Mouse (Mus musculus): ENCODE data around the gene Fbxo21.

The Fbxo21 gene

GRCm38 (mm10) chr5:118027101-118027697 lies 50.7 kb downstream of the Fbxo21 start:
- no peak for DNase-seq

DNA sequence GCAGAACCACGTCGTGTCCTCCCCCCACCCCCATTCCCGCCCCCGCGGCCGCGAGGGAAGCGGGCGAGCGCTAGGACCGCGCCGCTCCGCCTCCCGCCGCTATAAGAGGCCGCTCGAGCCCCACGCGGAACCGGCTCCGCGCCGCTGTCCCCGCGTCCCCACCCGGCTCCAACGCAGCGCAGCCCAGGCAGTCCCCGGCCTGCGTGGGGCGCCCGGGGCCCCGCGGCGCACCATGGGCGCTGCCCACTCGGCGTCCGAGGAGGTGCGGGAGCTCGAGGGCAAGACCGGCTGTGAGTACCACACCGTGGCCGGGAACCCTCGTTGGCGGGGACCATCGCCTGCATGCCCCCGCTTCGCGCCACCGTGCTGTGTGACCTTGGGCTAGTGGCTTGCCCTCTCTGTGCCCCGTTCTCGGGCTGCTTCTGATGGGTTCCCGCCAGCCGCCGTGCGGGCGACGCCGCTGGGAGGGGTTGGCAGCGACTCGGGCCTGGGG lies 51.2 kb downstream of the Fbxo21 start, which contains the start of gene Tesc:
Tesc (plus strand) TSS at position 46 of the 493 bp plus-strand sequence.
- peak; percentile 34 for DNase-seq

- DNase-seq, result peak; percentile 42
These were observed 51.9 kb downstream of the Fbxo21 start for GRCm38 (mm10) chr5:118028191-118029034.

DNA sequence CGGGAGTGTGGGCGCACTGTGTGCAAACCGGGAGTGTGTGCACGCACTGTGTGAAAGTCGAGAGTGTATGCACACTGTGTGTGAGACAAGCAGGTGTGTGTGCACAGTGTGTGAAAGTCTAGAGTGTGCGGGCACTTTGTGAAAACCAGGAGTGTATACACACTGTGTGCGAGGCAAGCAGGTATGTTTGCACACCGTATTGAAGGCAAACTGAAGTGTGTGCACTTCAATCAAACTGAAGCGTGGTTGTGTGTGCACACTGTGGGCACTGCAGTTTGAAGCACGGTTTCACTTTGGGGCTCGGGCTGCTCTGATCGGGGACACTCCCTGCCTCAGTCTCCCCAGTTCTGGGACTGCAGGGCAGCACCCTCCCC lies 52.5 kb downstream of the Fbxo21 start:
- no peak for DNase-seq

DNA sequence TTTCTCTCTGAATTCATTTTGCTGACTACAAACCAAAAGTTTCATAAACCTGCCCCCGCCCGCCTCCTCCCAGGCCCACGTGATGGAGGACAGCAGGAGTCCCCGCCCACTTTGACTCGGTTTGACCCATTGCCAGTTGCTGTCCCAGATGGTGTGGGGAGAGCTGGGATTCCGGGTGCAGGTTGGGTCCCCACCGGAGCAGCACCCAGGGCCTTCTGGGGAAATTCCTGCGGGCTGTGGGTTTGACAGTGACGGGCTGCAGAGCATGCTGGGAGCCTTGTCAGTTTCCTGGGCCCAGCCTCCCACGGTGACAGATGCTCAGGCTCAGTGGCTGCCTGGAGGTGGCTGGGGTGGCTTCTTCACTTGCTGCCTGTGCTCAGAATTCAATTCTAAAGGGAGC lies 52.9 kb downstream of the Fbxo21 start:
- DNase-seq, result no peak

- no peak for DNase-seq
These were observed 53.6 kb downstream of the Fbxo21 start for GRCm38 (mm10) chr5:118030022-118030675.

DNA sequence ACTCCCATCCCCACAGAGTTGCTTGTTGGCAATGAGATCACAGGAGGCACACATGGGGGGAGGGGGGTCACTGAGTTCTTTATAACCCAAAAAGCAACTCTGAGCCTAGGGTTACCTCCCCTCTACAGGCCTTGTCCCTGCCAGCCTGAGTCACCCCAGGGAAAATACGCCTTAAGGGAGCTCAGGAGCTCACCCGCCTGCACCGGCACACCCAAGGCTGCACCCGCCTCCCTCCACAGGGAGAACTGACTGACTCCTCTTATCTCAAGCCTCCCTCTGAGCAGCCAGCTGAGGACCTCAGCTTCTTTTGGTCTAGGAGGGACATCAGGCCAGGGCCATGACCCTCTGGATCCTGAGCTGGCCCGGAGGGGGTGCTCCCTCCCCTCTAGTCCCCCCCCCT lies 54.5 kb downstream of the Fbxo21 start:
- DNase-seq, result no peak

DNA sequence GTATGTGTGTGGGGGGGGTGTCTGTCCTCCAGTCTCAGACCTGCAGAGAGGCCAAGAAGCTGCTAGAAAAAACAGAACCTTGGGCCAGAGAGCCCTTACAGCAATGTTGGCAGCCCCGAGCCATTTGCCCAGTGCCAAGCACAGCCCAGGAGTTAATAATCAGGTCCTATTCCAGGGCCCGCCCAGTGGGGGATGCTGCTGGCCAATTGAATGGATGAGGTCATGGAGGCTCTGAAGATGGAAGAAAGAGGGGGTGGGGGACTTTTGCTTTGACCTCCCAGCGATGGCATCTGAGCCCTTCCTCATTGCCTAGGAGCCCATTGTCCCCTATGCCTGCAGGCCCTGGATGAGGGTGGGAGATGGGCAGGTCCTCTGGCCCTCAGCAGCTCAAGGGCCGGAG lies 55.0 kb downstream of the Fbxo21 start:
- DNase-seq, result no peak

- DNase-seq, result no peak
These were observed 56.8 kb downstream of the Fbxo21 start for GRCm38 (mm10) chr5:118033328-118033727.

- DNase-seq, result no peak
These were observed 57.2 kb downstream of the Fbxo21 start for GRCm38 (mm10) chr5:118033740-118034139.

- DNase-seq, result no peak
These were observed 58.1 kb downstream of the Fbxo21 start for GRCm38 (mm10) chr5:118034632-118035031.

- no peak for DNase-seq
These were observed 59.3 kb downstream of the Fbxo21 start for GRCm38 (mm10) chr5:118035786-118036185.

- no peak for DNase-seq
These were observed 60.6 kb downstream of the Fbxo21 start for GRCm38 (mm10) chr5:118036888-118037797.

DNA sequence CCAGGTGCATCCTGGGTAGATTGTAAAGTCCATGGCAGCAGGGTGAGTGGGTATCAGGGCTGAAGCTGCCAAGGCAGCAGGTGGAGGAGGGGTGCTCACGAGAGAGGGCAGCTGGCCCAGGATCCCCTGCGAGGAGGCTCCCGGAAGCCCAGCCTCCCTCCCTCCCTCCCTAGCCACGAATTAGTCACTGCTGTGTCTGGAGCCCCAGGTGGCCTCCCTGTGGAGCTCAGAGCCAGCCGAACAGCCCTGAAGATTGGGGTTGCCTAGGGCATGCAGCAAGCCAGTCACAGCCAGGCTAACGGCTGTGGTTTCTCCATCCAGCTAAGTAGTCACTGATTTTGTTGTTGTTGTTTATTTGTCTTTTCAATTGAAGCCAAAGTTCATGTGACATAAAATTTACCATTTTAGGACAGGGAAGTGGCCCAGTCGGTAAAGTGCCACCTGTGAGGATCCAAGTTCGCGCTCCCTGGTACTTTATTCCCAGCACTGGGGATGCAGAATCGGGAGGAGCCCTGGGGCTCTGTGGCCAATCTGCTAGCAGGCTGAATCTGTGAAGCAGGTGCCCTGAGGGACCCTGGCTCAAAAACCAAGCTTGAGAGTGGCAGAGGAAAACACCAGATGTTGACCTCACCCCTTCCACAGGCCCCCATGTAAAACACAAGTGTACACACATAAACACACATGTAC lies 61.4 kb downstream of the Fbxo21 start:
- DNase-seq, result peak; percentile 34

DNA sequence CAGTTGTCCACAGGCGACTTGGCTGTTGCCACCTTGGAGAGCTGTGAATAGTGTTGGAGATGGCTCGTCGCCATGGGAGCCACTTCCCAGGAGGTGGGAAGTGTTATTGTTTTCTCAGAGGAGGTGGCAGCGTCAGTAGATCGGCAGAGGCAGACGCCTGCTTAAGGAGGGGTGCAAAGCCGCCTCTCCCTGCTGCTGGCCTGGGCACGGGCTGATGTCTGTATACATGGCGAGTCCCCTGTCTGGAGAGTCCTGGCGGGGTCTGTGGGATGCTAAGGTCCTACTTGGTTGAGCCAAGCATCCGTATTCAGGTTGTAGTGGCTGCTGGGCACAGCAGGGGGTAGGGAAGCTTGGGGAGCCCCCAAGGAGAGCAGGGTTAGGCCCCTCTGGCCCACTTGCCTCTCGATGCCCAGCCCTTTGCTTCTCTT lies 62.7 kb downstream of the Fbxo21 start:
- no peak for DNase-seq

- no peak for DNase-seq
These were observed 66.1 kb downstream of the Fbxo21 start for GRCm38 (mm10) chr5:118042599-118042998.

- DNase-seq, result no peak
These were observed 67.2 kb downstream of the Fbxo21 start for GRCm38 (mm10) chr5:118043761-118044160.

DNA sequence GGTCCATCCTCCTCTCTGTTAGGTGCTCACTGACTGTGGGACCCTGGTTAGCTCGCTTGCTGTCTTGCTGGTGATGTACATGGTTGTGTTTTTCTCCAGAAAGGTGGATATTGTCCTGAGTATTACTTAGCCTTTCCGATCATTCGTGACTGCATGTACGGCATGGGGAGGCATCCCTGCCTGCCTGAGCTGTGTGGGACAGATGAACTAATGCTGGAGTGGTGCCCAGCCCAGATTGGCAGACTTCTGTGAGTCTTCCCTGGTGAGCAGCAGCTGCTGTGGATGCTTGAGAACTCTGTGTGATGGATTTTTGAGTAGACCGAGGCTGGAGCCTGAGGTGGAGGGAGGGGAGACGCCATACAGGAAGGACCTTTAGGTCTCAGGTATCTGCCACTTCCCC lies 68.4 kb downstream of the Fbxo21 start:
- DNase-seq, result no peak

- no peak for DNase-seq
These were observed 68.9 kb downstream of the Fbxo21 start for GRCm38 (mm10) chr5:118045385-118045784.

DNA sequence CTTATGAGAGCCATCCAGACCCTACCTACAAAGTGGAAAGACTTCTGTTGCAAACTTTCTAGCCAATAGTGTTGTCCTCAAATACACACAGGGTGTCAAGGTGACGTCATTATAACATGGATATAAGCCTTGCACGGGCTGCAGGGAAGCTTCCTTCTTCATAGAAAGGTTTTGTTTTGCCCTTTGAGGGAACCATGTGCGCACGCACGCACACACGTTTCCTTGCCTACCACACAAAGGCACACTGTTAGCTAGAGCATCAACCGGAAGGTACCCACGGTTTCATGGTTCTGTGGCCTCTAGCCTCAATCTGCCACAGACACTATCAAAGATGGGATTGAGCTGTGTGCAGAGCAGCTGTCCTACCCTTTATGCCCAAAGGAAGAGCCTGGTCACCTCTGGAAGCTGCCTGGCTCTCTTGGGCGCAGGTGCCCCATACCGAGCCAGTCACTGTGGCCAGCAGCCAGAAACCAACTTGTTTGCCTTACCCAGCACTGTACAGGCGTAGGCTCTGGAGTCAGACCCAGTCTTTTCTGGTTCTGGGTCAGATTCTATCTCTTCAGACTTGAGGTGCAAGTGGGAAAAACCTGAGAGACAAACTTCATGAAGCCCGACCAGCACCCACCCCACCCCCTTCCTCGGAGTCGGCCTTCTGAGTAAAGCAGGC lies 70.7 kb downstream of the Fbxo21 start:
- no peak for DNase-seq

DNA sequence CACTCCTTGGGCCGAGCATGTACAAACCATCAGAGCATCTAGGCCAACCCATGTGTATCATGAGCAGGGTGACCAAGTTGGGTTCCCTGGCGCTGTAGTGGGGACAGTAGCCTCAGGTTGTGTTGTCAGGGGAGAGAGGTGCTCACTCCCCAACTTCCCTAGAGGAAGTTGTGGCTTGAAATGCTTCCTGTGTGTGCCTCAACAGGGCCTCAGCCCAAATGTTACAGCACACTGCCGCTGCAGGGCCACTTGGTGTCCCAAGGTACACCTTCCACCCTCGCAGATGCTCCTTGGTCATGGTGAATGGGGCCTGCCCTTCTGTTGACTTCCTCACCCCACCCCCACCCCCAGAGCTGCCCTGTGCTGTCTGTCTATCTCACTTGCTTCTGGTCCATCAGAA lies 71.9 kb downstream of the Fbxo21 start:
- no peak for DNase-seq

Data from kidney, postnatal 14 days (tissue).